Mouse (Mus musculus): ENCODE data around the gene Gstt2. TPM values are rescaled to one million over a fixed set of nuclear protein-coding genes. Genes with fewer than 3 reads are reported as not detected.
A peak's percentile ranks its signal among the peaks of the same experiment; 100 is the strongest.
"Not testable (repeated sequence)": the region's sequence is repeated elsewhere in the genome, so short reads cannot be mapped to it uniquely, and the experiment has no call there.

Gstt2 gene
- polyA plus RNA-seq, 1 experiment from 2014 or later = 38.2 TPM

GRCm38 (mm10) chr10:75853452-75853851 is 16.2 kb upstream of the Gstt2 start:
- Histone ChIP-seq H3K27me3 (no peaks in the 10 kb centered on the region; the same call in 1 of the 2 replicates), H3K27ac (no peak overlapping the region), H3K9me3 (replicated peaks) (no peaks in the 10 kb centered on the region), H3K4me3 (replicated peaks) (no peak overlapping the region), H3K4me1 (peaks cover 13% of the 10 kb centered on the region), H3K4me2 (no peak overlapping the region), H3K9ac (no peak overlapping the region), H3K36me3 (peaks cover 23% of the 10 kb centered on the region)
- 31% methylated on average over 10 of the region's 10 CpGs for WGBS
- peak; percentile 27; the same call in 1 of the 2 replicates for ATAC-seq (replicated peaks; ENCODE audit: low FRiP score)

GRCm38 (mm10) chr10:75852539-75853125 is 15.4 kb upstream of the Gstt2 start:
- Histone ChIP-seq H3K27me3 (no peaks in the 10 kb centered on the region; the same call in 1 of the 2 replicates), H3K4me2 (no peak overlapping the region), H3K4me1 (peaks cover 6% of the 10 kb centered on the region), H3K9ac (no peak overlapping the region), H3K9me3 (replicated peaks) (no peaks in the 10 kb centered on the region), H3K4me3 (replicated peaks) (no peak overlapping the region), H3K27ac (no peak overlapping the region), H3K36me3 (peaks cover 15% of the 10 kb centered on the region)
- 92% methylated on average over 12 of the region's 12 CpGs for WGBS
- ATAC-seq (replicated peaks; ENCODE audit: low FRiP score) = no peak

GRCm38 (mm10) chr10:75851681-75852080 is 14.5 kb upstream of the Gstt2 start:
- no peaks in the 10 kb centered on the region for H3K9me3 ChIP-seq (replicated peaks)
- H3K4me3 ChIP-seq (replicated peaks) = no peak overlapping the region
- H3K4me1 ChIP-seq = 0 out of 2 replicates have a peak, but pooled peaks cover 3% of the 10 kb centered on the region
- peaks cover 6% of the 10 kb centered on the region for H3K36me3 ChIP-seq
- no peak overlapping the region for H3K9ac ChIP-seq
- H3K27ac ChIP-seq = no peak overlapping the region
- 41% methylated on average over 3 of the region's 3 CpGs for whole genome bisulfite sequencing
- no peak for ATAC-seq (replicated peaks; ENCODE audit: low FRiP score)
- H3K27me3 ChIP-seq = no peaks in the 10 kb centered on the region; the same call in 1 of the 2 replicates
- H3K4me2 ChIP-seq = no peak overlapping the region

GRCm38 (mm10) chr10:75851076-75851475 is 13.9 kb upstream of the Gstt2 start:
- H3K4me2 ChIP-seq = no peak overlapping the region
- H3K9me3 ChIP-seq (replicated peaks) = no peaks in the 10 kb centered on the region
- H3K27me3 ChIP-seq = no peaks in the 10 kb centered on the region; the same call in 1 of the 2 replicates
- 12% methylated on average over 6 of the region's 6 CpGs for WGBS
- 0 out of 2 replicates have a peak, but pooled peaks cover 3% of the 10 kb centered on the region for H3K4me1 ChIP-seq
- H3K4me3 ChIP-seq (replicated peaks) = no peak overlapping the region
- H3K9ac ChIP-seq = no peak overlapping the region
- H3K36me3 ChIP-seq = no peaks in the 10 kb centered on the region
- no peak overlapping the region for H3K27ac ChIP-seq
- ATAC-seq (replicated peaks; ENCODE audit: low FRiP score) = no peak

GRCm38 (mm10) chr10:75848382-75848781 is 11.2 kb upstream of the Gstt2 start:
- Histone ChIP-seq H3K4me1 (0 out of 2 replicates have a peak, but pooled peaks cover 3% of the 10 kb centered on the region), H3K27me3 (no peaks in the 10 kb centered on the region; the same call in 1 of the 2 replicates), H3K4me3 (replicated peaks) (no peak overlapping the region), H3K27ac (no peak overlapping the region), H3K4me2 (no peak overlapping the region), H3K9ac (no peak overlapping the region), H3K36me3 (no peaks in the 10 kb centered on the region), H3K9me3 (replicated peaks) (no peaks in the 10 kb centered on the region)
- WGBS = 27% methylated on average over 3 of the region's 3 CpGs
- ATAC-seq (replicated peaks; ENCODE audit: low FRiP score) = no peak

GRCm38 (mm10) chr10:75845306-75845930 is 8.2 kb upstream of the Gstt2 start:
- WGBS = 71% methylated on average over 6 of the region's 6 CpGs
- Histone ChIP-seq H3K4me3 (replicated peaks) (no peak overlapping the region), H3K9me3 (replicated peaks) (no peaks in the 10 kb centered on the region), H3K27ac (no peak overlapping the region), H3K36me3 (no peaks in the 10 kb centered on the region), H3K27me3 (no peaks in the 10 kb centered on the region), H3K4me1 (no peaks in the 10 kb centered on the region), H3K4me2 (no peak overlapping the region), H3K9ac (no peak overlapping the region)
- peak; percentile 43; the same call in 1 of the 2 replicates for ATAC-seq (replicated peaks; ENCODE audit: low FRiP score)

- no peaks in the 10 kb centered on the region for H3K4me1 ChIP-seq
- H3K27ac ChIP-seq = no peak overlapping the region
- H3K36me3 ChIP-seq = no peaks in the 10 kb centered on the region
- H3K4me3 ChIP-seq (replicated peaks) = no peak overlapping the region
- no peaks in the 10 kb centered on the region for H3K9me3 ChIP-seq (replicated peaks)
- WGBS = 85% methylated on average over 1 of the region's 1 CpGs
- no peak overlapping the region for H3K4me2 ChIP-seq
- H3K9ac ChIP-seq = no peak overlapping the region
- no peaks in the 10 kb centered on the region for H3K27me3 ChIP-seq
- ATAC-seq (replicated peaks; ENCODE audit: low FRiP score) = no peak
Observed at GRCm38 (mm10) chr10:75844800-75845199, 7.6 kb upstream of the Gstt2 start.

GRCm38 (mm10) chr10:75843898-75844297 is 6.7 kb upstream of the Gstt2 start:
- H3K27me3 ChIP-seq; H3K4me1 ChIP-seq; H3K4me2 ChIP-seq; H3K4me3 ChIP-seq (replicated peaks); H3K9ac ChIP-seq; H3K9me3 ChIP-seq (replicated peaks); H3K36me3 ChIP-seq; H3K27ac ChIP-seq; ATAC-seq (replicated peaks; ENCODE audit: low FRiP score): not testable (repeated sequence)
- WGBS = 83% methylated on average over 6 of the region's 6 CpGs

- Histone ChIP-seq H3K27me3 (no peaks in the 10 kb centered on the region), H3K4me1 (peaks cover 46% of the 10 kb centered on the region), H3K9ac (no peak overlapping the region), H3K4me2 (no peak overlapping the region), H3K27ac (no peak overlapping the region), H3K9me3 (replicated peaks) (no peaks in the 10 kb centered on the region), H3K4me3 (replicated peaks) (no peak overlapping the region), H3K36me3 (no peaks in the 10 kb centered on the region)
- WGBS = 84% methylated on average over 10 of the region's 10 CpGs
- ATAC-seq (replicated peaks; ENCODE audit: low FRiP score) = no peak
Observed at GRCm38 (mm10) chr10:75839092-75839491, 1.9 kb upstream of the Gstt2 start.

- Histone ChIP-seq H3K9me3 (replicated peaks) (no peaks in the 10 kb centered on the region), H3K4me3 (replicated peaks) (peak overlapping the region; percentile 42), H3K27me3 (no peaks in the 10 kb centered on the region), H3K27ac (peak overlapping the region; percentile 84), H3K9ac (no peak overlapping the region), H3K36me3 (no peaks in the 10 kb centered on the region), H3K4me2 (peak overlapping the region; percentile 78), H3K4me1 (peaks cover 57% of the 10 kb centered on the region)
- 10% methylated on average over 10 of the region's 10 CpGs for WGBS
- ATAC-seq (replicated peaks; ENCODE audit: low FRiP score) = no peak
Observed at GRCm38 (mm10) chr10:75835761-75836531, 1.3 kb downstream of the Gstt2 start.

GRCm38 (mm10) chr10:75835307-75835706 is 1.9 kb downstream of the Gstt2 start:
- Histone ChIP-seq H3K4me1 (peaks cover 57% of the 10 kb centered on the region), H3K27me3 (no peaks in the 10 kb centered on the region), H3K9ac (no peak overlapping the region), H3K9me3 (replicated peaks) (no peaks in the 10 kb centered on the region), H3K36me3 (no peaks in the 10 kb centered on the region), H3K4me3 (replicated peaks) (peak overlapping the region; percentile 42), H3K27ac (peak overlapping the region; percentile 72), H3K4me2 (peak overlapping the region; percentile 78)
- 1% methylated on average over 10 of the region's 10 CpGs for WGBS
- no peak for ATAC-seq (replicated peaks; ENCODE audit: low FRiP score)

- no peaks in the 10 kb centered on the region for H3K9me3 ChIP-seq (replicated peaks)
- peak overlapping the region; percentile 72 for H3K27ac ChIP-seq
- peak overlapping the region; percentile 42 for H3K4me3 ChIP-seq (replicated peaks)
- H3K36me3 ChIP-seq = no peaks in the 10 kb centered on the region
- H3K4me1 ChIP-seq = peaks cover 57% of the 10 kb centered on the region
- 10% methylated on average over 9 of the region's 9 CpGs for WGBS
- ATAC-seq (replicated peaks; ENCODE audit: low FRiP score) = no peak
- H3K27me3 ChIP-seq = no peaks in the 10 kb centered on the region
- peak overlapping the region; percentile 78 for H3K4me2 ChIP-seq
- peak overlapping the region; percentile 29 for H3K9ac ChIP-seq
Observed at GRCm38 (mm10) chr10:75834721-75835120, 2.5 kb downstream of the Gstt2 start.

All from kidney, embryonic 15.5 days (tissue).